Mouse (Mus musculus): ENCODE measurements around the gene Fars2. TPM values are rescaled to one million over a fixed set of nuclear protein-coding genes. Genes with fewer than 3 reads are reported as not detected.

Fars2 gene
- polyA plus RNA-seq (2015; fragmentation: Nextera tagmentation; extraction: Ambion mirVana), result 33.4 and 34.6 TPM in 2 replicates

- peak; percentile 99 for ATAC-seq (ENCODE audit: insufficient number of reproducible peaks, low FRiP score, low TSS enrichment, low read depth)
- Histone ChIP-seq H3K4me3 (peak within 1 kb of the TSS; percentile 62), H3K9ac (peak within 1 kb of the TSS; percentile 53), H3K4me1 (no peaks in the 10 kb centered on the region; the same call in 1 of the 2 replicates), H3K27me3 (no peaks in the 10 kb centered on the region), H3K9me3 (no peaks in the 10 kb centered on the region), H3K36me3 (no peaks in the 10 kb centered on the region), H3K27ac (peak within 1 kb of the TSS; percentile 97), H3K4me2 (peak within 1 kb of the TSS; percentile 77)
- WGBS, result under 1% methylated on average over 70 of the region's 75 CpGs
Measured at GRCm38 (mm10) chr13:36117143-36118014, at the start of gene Fars2, which contains the start of gene Lyrm4. TSS of gene Fars2 (plus strand) at chr13:36117412. TSS of gene Lyrm4 (minus strand) at chr13:36117526.

GRCm38 (mm10) chr13:36074484-36074883, 42.7 kb upstream of the Fars2 start:
- H3K27me3 ChIP-seq, result no peaks in the 10 kb centered on the region
- H3K4me2 ChIP-seq, result no peak overlapping the region
- H3K36me3 ChIP-seq, result no peaks in the 10 kb centered on the region
- H3K9me3 ChIP-seq, result no peaks in the 10 kb centered on the region
- H3K4me1 ChIP-seq, result no peaks in the 10 kb centered on the region
- ATAC-seq (ENCODE audit: insufficient number of reproducible peaks, low FRiP score, low TSS enrichment, low read depth), result no peak
- H3K9ac ChIP-seq, result no peak overlapping the region
- H3K27ac ChIP-seq, result no peak overlapping the region
- no peak overlapping the region for H3K4me3 ChIP-seq
- 82% methylated on average over 3 of the region's 3 CpGs for WGBS

GRCm38 (mm10) chr13:36081591-36081990, 35.6 kb upstream of the Fars2 start:
- Histone ChIP-seq H3K9me3 (no peaks in the 10 kb centered on the region), H3K27me3 (no peaks in the 10 kb centered on the region), H3K36me3 (no peaks in the 10 kb centered on the region), H3K4me3 (no peak overlapping the region), H3K4me2 (no peak overlapping the region), H3K9ac (no peak overlapping the region), H3K4me1 (peaks cover 4% of the 10 kb centered on the region; the same call in 1 of the 2 replicates), H3K27ac (no peak overlapping the region)
- ATAC-seq (ENCODE audit: insufficient number of reproducible peaks, low FRiP score, low TSS enrichment, low read depth), result no peak
- 69% methylated on average over 3 of the region's 3 CpGs for WGBS

- H3K4me3 ChIP-seq, result no peak overlapping the region
- no peaks in the 10 kb centered on the region for H3K27me3 ChIP-seq
- 62% methylated on average over 3 of the region's 3 CpGs for WGBS
- no peak overlapping the region for H3K27ac ChIP-seq
- H3K9me3 ChIP-seq, result no peaks in the 10 kb centered on the region
- H3K36me3 ChIP-seq, result no peaks in the 10 kb centered on the region
- H3K4me1 ChIP-seq, result peaks cover 4% of the 10 kb centered on the region; the same call in 1 of the 2 replicates
- no peak overlapping the region for H3K4me2 ChIP-seq
- no peak for ATAC-seq (ENCODE audit: insufficient number of reproducible peaks, low FRiP score, low TSS enrichment, low read depth)
- H3K9ac ChIP-seq, result no peak overlapping the region
Measured at GRCm38 (mm10) chr13:36084701-36085100, 32.5 kb upstream of the Fars2 start.

- H3K9ac ChIP-seq, result no peak overlapping the region
- H3K4me2 ChIP-seq, result no peak overlapping the region
- no peak for ATAC-seq (ENCODE audit: insufficient number of reproducible peaks, low FRiP score, low TSS enrichment, low read depth)
- H3K9me3 ChIP-seq, result no peaks in the 10 kb centered on the region
- H3K27me3 ChIP-seq, result no peaks in the 10 kb centered on the region
- H3K4me1 ChIP-seq, result peaks cover 4% of the 10 kb centered on the region; the same call in 1 of the 2 replicates
- no peak overlapping the region for H3K4me3 ChIP-seq
- WGBS, result 36% methylated on average over 3 of the region's 3 CpGs
- H3K27ac ChIP-seq, result no peak overlapping the region
- H3K36me3 ChIP-seq, result peaks cover 2% of the 10 kb centered on the region; the same call in 1 of the 2 replicates
Measured at GRCm38 (mm10) chr13:36085971-36086370, 31.2 kb upstream of the Fars2 start.

- WGBS, result 86% methylated on average over 5 of the region's 5 CpGs
- no peak overlapping the region for H3K27ac ChIP-seq
- H3K27me3 ChIP-seq, result no peaks in the 10 kb centered on the region
- H3K9me3 ChIP-seq, result no peaks in the 10 kb centered on the region
- H3K36me3 ChIP-seq, result peaks cover 6% of the 10 kb centered on the region; the same call in 1 of the 2 replicates
- no peak overlapping the region for H3K4me3 ChIP-seq
- no peak for ATAC-seq (ENCODE audit: insufficient number of reproducible peaks, low FRiP score, low TSS enrichment, low read depth)
- H3K4me2 ChIP-seq, result no peak overlapping the region
- no peak overlapping the region for H3K9ac ChIP-seq
- H3K4me1 ChIP-seq, result peaks cover 4% of the 10 kb centered on the region; the same call in 1 of the 2 replicates
Measured at GRCm38 (mm10) chr13:36086608-36087391, 30.4 kb upstream of the Fars2 start.

GRCm38 (mm10) chr13:36087427-36087826, 29.8 kb upstream of the Fars2 start:
- 92% methylated on average over 2 of the region's 2 CpGs for WGBS
- no peak overlapping the region for H3K4me2 ChIP-seq

GRCm38 (mm10) chr13:36088168-36088567, 29.0 kb upstream of the Fars2 start:
- Histone ChIP-seq H3K27ac (no peak overlapping the region), H3K9ac (no peak overlapping the region), H3K4me3 (no peak overlapping the region), H3K36me3 (peaks cover 10% of the 10 kb centered on the region; the same call in 1 of the 2 replicates), H3K4me1 (peaks cover 4% of the 10 kb centered on the region; the same call in 1 of the 2 replicates), H3K9me3 (no peaks in the 10 kb centered on the region), H3K27me3 (no peaks in the 10 kb centered on the region), H3K4me2 (no peak overlapping the region)
- ATAC-seq (ENCODE audit: insufficient number of reproducible peaks, low FRiP score, low TSS enrichment, low read depth), result no peak
- WGBS, result 61% methylated on average over 4 of the region's 4 CpGs

More at GRCm38 (mm10) chr13:36087427-36087826, 29.8 kb upstream of the Fars2 start:
- peaks cover 4% of the 10 kb centered on the region; the same call in 1 of the 2 replicates for H3K4me1 ChIP-seq
- no peak overlapping the region for H3K4me3 ChIP-seq
- no peaks in the 10 kb centered on the region for H3K9me3 ChIP-seq
- no peak overlapping the region for H3K27ac ChIP-seq
- no peak overlapping the region for H3K9ac ChIP-seq
- no peaks in the 10 kb centered on the region for H3K27me3 ChIP-seq
- H3K36me3 ChIP-seq, result peaks cover 9% of the 10 kb centered on the region; the same call in 1 of the 2 replicates
- no peak for ATAC-seq (ENCODE audit: insufficient number of reproducible peaks, low FRiP score, low TSS enrichment, low read depth)

- H3K4me3 ChIP-seq, result no peak overlapping the region
- H3K9ac ChIP-seq, result no peak overlapping the region
- peaks cover 3% of the 10 kb centered on the region; the same call in 1 of the 2 replicates for H3K36me3 ChIP-seq
- H3K4me1 ChIP-seq, result no peaks in the 10 kb centered on the region
- no peaks in the 10 kb centered on the region for H3K9me3 ChIP-seq
- H3K27ac ChIP-seq, result no peak overlapping the region
- H3K4me2 ChIP-seq, result no peak overlapping the region
- WGBS, result 87% methylated on average over 5 of the region's 5 CpGs
- no peak for ATAC-seq (ENCODE audit: insufficient number of reproducible peaks, low FRiP score, low TSS enrichment, low read depth)
- H3K27me3 ChIP-seq, result no peaks in the 10 kb centered on the region
Measured at GRCm38 (mm10) chr13:36096684-36097383, 20.4 kb upstream of the Fars2 start.

- Histone ChIP-seq H3K9ac (no peak overlapping the region), H3K4me1 (no peaks in the 10 kb centered on the region), H3K9me3 (no peaks in the 10 kb centered on the region), H3K36me3 (0 out of 2 replicates have a peak, but pooled peaks cover 3% of the 10 kb centered on the region), H3K4me3 (no peak overlapping the region), H3K27ac (no peak overlapping the region), H3K4me2 (no peak overlapping the region), H3K27me3 (no peaks in the 10 kb centered on the region)
- WGBS, result 79% methylated on average over 6 of the region's 6 CpGs
- no peak for ATAC-seq (ENCODE audit: insufficient number of reproducible peaks, low FRiP score, low TSS enrichment, low read depth)
Measured at GRCm38 (mm10) chr13:36105591-36105990, 11.6 kb upstream of the Fars2 start.

GRCm38 (mm10) chr13:36108528-36108927, 8.7 kb upstream of the Fars2 start:
- ATAC-seq (ENCODE audit: insufficient number of reproducible peaks, low FRiP score, low TSS enrichment, low read depth), result no peak
- 0 out of 2 replicates have a peak, but pooled peaks cover 3% of the 10 kb centered on the region for H3K36me3 ChIP-seq
- WGBS, result 94% methylated on average over 4 of the region's 4 CpGs

More at GRCm38 (mm10) chr13:36108528-36108927, 8.7 kb upstream of the Fars2 start:
- Histone ChIP-seq H3K9me3 (no peaks in the 10 kb centered on the region), H3K27me3 (no peaks in the 10 kb centered on the region), H3K4me2 (no peak overlapping the region), H3K4me1 (no peaks in the 10 kb centered on the region), H3K9ac (no peak overlapping the region), H3K4me3 (no peak overlapping the region), H3K27ac (no peak overlapping the region)
